Mouse (Mus musculus): ENCODE results near the gene Samhd1.

GRCm38 (mm10) chr2:157086796-157087195 lies 48.3 kb downstream of the Samhd1 start, which contains the start of gene Tldc2:
- TF ChIP-seq POLR2A (IDR thresholded peaks at IDR 0.05; ENCODE audit: insufficient read depth, low read length) (no peak), EP300 (IDR thresholded peaks at IDR 0.05; ENCODE audit: insufficient read depth, low read depth, low read length) (no peak), CTCF (IDR thresholded peaks at IDR 0.05; ENCODE audit: low read depth, low read length) (no peak)
